Mouse (Mus musculus): ENCODE results near the gene Sltm.

DNA sequence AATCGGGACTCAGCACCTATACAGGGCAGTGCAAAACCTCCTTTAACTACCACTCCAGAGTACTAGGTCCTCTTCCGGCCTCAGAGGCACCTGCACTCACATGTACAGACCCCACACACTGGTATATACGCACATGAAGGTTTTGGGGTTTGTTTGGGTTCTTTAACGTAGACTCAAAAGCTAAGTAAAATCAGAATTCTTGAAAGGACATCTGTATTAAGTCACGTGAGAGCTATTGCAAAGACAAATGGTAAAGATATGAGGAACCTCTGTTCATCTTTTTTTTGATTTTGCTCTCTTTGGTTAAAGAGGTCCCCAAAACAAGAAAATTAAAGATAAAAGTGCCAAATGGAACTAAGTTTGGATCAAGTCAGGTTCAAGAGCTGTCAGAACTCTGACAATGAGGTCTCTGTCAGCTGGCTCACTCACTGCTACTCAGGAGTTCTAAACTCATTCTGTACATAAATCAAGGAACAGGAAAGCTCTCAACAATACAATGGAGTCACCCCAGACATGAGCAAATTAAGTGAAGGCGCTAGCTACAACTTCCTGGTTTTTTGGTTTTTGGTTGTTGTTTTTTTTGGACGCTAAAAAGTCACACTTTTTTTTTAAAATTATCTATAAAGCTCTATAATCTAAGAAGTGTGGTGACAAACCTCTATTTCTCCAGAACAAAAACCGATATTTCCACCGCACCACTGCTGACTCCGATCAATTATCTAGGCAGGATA, 40.1 kb upstream of the Sltm start:
- TF ChIP-seq CTCF (conservative IDR thresholded peaks at IDR 0.05; ENCODE audit: low read length): no peak
- no peak for TF ChIP-seq NANOG (IDR thresholded peaks at IDR 0.05; ENCODE audit: borderline replicate concordance, low read length)
- no peak for TF ChIP-seq POU5F1 (IDR thresholded peaks at IDR 0.05; ENCODE audit: borderline replicate concordance, low read length)
